25 mouse cellular contexts compared by ENCODE assay signal in genomic region chr10:18501997-18502396, GRCm38 (mm10). TPM values are rescaled to one million over a fixed set of nuclear protein-coding genes. Genes with fewer than 3 reads are reported as not detected.
DNase-seq lines count a peak whose midpoint lies in the region; TF ChIP-seq lines count a peak whose summit lies in the region.
"Had no signal": no experiment of that assay in that cellular context is flagged by ENCODE, and none has a peak within 500 bp of the region (broad histone marks: within the 10 kb centered on the region; RNA-seq: fewer than 3 reads in every experiment).

No protein-coding gene starts in this region.

- no peaks in the 10 kb centered on the region for H3K9me3 ChIP-seq in heart, embryonic 10.5 days
- H3K9me3 ChIP-seq in E14TG2a.4 (ENCODE audit: low read length), result no peaks in the 10 kb centered on the region
- H3K9me3 ChIP-seq: embryonic facial prominence, embryonic 13.5 days; embryonic facial prominence, embryonic 15.5 days; forebrain, embryonic 10.5 days; forebrain, embryonic 12.5 days; G1E had no signal

- WGBS in heart, embryonic 10.5 days, result 86% methylated on average over 3 of the region's 3 CpGs

- TF ChIP-seq CTCF in E14TG2a.4 (conservative IDR thresholded peaks at IDR 0.05; ENCODE audit: low read length), result no peak

- H3K36me3 ChIP-seq in heart, embryonic 10.5 days, result peaks cover 40% of the 10 kb centered on the region
- H3K36me3 ChIP-seq in E14TG2a.4 (ENCODE audit: insufficient read depth, low read length), result peaks cover 6% of the 10 kb centered on the region
- H3K36me3 ChIP-seq: embryonic facial prominence, embryonic 15.5 days; G1E had no signal

- H3K4me1 ChIP-seq in heart, embryonic 10.5 days, result peaks cover 11% of the 10 kb centered on the region
- peaks cover 61% of the 10 kb centered on the region for H3K4me1 ChIP-seq in E14TG2a.4 (replicated peaks; ENCODE audit: low read depth, low read length)

- no peak overlapping the region for H3K4me3 ChIP-seq in heart, embryonic 10.5 days
- 0 out of 2 replicates have a peak overlapping the region, but pooled peaks have one; percentile 17 for H3K4me3 ChIP-seq in E14TG2a.4 (replicated peaks; ENCODE audit: low read length)
- H3K4me3 ChIP-seq: embryonic facial prominence, embryonic 13.5 days; embryonic facial prominence, embryonic 15.5 days; erythroblast, embryonic 14.5 days; forebrain, embryonic 10.5 days; forebrain, embryonic 12.5 days had no signal

- no peak overlapping the region for H3K27ac ChIP-seq in heart, embryonic 10.5 days
- H3K27ac ChIP-seq: embryonic facial prominence, embryonic 13.5 days; embryonic facial prominence, embryonic 15.5 days; forebrain, embryonic 10.5 days; forebrain, embryonic 12.5 days had no signal

- peak; percentile 70 for DNase-seq in heart, adult 11 months
- no peak for DNase-seq in heart, embryonic 10.5 days (ENCODE audit: low spot score)
- DNase-seq in ZHBTc4 (ENCODE audit: low read depth, low spot score), result peak; percentile 54
- no peak for DNase-seq in kidney, postnatal 10 days
- no peak for DNase-seq in cerebellum, postnatal 4 days (ENCODE audit: low spot score in 2 of 2)
- DNase-seq: adrenal gland, adult 2 months; adrenal gland, postnatal 10 days; adrenal gland, postnatal 25 days; B cell, adult 2 months; cerebellum, adult 11 months; cerebellum, adult 18-20 months; cerebellum, adult 9-10 months; cerebellum, postnatal 10 days; cerebellum, postnatal 25 days; embryo, embryonic 11 days had no signal

- no peaks in the 10 kb centered on the region for H3K27me3 ChIP-seq in heart, embryonic 10.5 days (ENCODE audit: insufficient read depth, poor library complexity, severe bottlenecking)
- H3K27me3 ChIP-seq in E14TG2a.4 (ENCODE audit: insufficient read depth, low read length), result no peaks in the 10 kb centered on the region
- H3K27me3 ChIP-seq: CH12.LX; embryonic facial prominence, embryonic 13.5 days; embryonic facial prominence, embryonic 15.5 days; forebrain, embryonic 12.5 days; Patski had no signal

RNA-seq across cellular contexts. Expression of gene Hebp2, which starts 43.9 kb away (rescaled TPM):
- polyA plus RNA-seq in heart, embryonic 10.5 days (2016; fragmentation: Nextera tagmentation; extraction: Ambion mirVana), result 18.6 and 20.2 TPM in 2 replicates
- polyA plus RNA-seq: CD4-positive, CD25-positive, alpha-beta regulatory T cell, adult 4 months; erythroblast, embryonic 14.5 days; G1E had no signal

Comparison
In these comparisons a context has a peak if more than half of its experiments do, and no peak if none do; other contexts are left out.
1. DNase-seq: peak in heart, adult 11 months (single experiment) and ZHBTc4 (single experiment); none in heart, embryonic 10.5 days (single experiment), kidney, postnatal 10 days (single experiment) and cerebellum, postnatal 4 days (0 of 2).